Mouse (Mus musculus): ENCODE measurements around the gene Cdh23.

Gene Cdh23

DNA sequence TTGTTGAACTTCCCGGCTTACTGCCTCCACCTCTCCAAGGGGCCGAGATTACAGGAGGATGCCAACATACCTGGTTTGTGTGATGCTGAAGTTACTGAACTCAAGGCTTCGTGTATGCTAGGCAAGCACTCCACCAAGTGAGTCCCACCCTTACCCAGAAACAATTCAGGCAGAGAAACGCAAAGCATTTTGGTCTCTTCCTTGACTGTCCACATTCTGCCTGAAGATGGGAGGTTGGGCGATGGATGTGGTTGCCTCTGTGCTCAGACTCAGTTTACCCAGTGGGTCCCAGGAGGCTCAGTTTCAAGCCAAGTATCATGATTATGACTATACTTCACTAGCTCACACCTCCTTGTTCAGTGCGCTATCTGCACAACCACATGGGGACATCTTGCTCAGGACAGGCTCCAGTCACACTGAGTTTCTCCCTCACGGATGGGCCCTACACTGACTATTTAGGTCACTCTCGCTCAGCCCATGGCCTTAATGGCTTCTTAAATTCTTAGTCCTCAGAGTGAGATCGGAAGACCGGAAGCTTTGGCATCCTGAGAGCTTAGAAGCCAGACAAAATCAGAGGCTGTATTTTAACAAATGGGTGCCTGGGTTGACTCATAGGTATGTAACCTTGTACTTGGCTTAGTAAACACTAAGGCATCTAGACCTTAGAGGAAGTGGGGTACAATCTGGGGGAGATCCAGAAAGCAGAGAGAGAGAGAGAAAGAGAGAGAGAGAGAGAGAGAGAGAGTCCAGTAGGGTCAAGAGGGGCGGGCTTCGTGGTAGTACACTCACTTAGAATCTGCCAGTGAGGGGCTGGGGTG, 118.2 kb downstream of the Cdh23 start:
- DNase-seq (ENCODE audit: low read depth, low spot score) = no peak

DNA sequence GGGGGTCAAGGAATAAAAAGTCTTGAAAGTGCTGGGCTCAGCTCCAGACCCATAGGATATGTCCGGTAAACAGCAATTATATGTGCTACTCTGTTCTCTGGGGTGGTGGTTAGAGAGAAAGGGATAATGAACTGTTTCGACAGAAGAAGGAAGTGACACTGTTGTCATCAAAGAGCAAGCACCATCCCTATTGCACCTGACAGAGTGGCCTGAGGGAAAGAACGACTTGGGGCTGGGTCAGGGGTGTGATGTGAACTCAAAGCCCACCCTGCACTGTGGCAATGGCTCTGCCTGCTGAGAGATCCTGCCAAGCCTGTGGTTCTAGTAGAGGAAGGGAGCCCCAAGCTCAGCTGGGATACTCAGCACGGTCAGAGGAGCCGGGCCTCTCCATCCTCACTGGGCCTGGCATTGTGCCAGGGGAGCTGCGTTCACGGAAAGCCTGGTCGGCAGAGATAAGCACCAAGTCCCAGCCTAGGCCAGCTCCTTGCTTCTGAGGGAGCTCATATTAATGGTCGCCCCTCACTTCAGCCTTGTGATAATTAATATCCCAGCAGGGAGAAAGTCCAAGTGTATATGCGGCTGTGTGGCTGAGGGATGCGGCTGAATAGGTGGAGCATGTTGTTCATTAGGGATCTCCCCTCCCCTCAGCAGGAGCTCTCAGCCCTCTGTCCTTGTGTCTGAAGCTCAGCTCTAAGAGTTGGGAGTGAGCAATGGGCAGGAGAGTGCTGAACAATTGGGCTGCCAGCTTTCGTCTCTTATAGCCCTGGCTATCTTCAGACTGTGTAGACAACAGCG, 119.0 kb downstream of the Cdh23 start:
- no peak for DNase-seq (ENCODE audit: low read depth, low spot score)

DNA sequence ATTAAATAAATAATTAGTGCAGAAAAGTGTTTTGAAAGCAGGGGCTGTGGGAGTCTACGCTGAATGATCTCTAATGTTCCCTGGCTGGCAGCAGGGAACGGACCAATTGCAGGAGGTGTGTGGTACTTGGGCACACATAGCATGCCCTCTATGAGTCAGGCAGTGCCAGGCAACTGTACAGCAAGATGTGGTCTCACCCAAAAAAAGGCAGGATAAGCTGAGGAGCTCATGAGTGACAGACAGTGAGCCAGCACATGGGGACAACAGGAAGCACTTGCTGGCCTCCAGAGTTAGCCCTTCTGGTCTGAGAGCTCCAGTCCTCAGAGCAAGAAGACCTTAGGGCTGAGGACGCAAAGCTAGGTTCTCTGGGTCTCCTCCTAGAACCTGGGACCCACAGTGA, 121.4 kb downstream of the Cdh23 start:
- DNase-seq (ENCODE audit: low read depth, low spot score) = no peak

DNA sequence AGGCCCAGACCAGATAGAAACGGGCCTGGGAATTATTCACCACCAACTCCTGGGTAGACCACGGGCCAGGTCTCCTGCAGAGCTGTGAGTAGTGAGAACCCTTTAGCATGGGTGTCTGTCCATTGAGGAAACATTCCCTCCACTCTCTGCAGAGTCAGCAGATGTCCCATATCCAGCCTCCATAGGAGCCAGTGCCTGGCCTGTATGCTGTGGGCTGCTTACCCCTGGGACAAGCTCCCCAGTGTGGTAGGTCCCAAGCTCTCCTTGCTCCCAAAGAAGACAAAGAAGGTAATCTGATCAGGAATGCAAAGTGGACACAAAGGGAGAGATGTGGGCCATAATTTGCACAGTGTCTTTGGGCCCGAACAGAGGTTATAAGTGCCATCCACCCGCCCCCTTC, 124.8 kb downstream of the Cdh23 start:
- DNase-seq (ENCODE audit: low read depth, low spot score) = no peak

DNA sequence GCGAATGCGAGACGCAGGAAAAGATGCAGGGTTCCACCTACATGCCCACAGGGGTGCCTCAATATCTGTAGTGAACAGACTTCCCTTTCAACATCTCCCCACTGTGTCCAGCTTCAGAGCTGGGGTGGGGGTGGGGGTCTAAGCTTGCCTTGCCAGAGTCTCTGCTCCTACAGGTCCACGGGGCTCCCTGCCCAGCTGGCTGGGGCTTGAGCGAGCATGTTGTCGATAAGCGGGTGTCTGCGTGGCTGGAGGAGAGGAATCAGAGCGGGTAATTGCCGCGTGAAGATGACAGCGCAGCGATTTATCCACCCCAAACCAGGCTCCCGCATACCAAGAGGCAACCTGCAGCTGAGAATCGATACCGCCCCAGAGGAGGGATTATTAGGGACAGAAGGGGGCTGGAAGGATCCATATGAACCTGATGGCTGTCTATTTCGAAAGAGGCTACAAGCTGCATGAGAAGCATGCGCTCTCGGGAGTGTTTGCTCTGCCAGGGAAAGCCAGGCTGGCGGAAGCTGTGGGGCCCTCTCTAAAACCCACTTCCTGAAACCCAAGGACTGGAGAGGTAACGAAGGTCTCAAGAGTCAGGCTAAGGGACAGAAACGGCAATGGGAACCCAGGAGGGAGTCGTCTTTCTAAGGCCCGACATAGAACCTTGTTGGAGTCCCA, 129.8 kb downstream of the Cdh23 start:
- DNase-seq (ENCODE audit: low read depth, low spot score) = no peak

DNA sequence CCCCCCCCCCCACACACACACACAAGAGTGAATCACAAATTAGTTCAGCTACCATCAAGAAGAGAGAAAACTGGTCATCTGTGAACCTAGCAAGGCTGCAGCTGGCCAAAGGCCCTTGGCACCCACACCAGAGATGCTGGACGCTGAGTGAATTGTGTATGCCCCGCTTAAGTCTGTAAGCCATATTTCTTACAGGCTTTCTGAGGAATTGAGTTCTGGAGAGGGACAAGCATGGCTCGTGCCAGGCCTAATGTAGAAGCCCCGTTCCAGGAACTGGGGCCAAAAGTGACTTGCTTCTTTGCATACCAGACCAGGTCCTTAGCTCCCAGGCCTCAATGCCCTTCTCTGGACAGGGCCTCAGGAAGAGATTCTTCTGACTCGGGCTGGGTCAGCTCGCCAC, 132.2 kb downstream of the Cdh23 start:
- DNase-seq (ENCODE audit: low read depth, low spot score) = no peak

DNA sequence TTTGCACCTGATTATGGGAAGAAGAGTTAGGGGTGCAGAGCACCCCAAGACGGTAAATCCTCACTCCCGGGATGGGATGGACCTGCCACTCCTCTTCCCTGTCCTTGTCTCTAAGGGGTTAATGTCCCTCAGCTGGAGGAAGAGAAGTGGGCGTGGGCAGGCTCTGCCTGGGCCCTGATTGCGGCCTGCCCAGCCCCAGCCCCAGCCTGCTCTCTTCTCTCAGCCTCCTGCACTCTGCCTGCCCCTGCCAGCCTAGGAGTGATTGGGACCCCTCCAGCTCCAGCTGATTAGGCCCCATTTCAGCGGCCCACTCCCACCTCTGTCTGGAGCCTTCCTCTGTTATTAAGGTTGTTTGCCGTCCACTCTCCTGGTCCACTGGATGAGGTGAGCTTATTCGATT, 133.3 kb downstream of the Cdh23 start:
- no peak for DNase-seq (ENCODE audit: low read depth, low spot score)

DNA sequence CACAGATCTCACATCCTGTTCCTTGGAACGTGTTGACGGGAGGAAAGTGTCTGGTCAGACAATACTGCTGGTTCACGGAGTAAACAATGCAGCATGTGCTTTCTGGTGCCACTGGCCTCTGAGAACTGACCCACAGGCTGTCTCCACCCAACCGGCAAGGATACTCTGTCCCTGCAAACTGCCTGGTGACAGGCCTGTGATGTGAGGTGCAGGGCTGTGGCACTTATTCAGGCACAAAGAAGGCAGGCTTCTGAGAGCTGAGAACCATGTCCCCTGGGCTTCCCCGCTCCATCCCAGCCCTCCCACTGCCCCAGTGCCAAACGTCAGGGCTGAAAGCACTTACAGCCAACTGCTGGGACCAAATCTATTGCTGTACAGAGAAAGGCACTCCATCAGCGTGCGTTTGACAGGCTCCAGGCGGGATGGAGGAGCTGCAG, 137.8 kb downstream of the Cdh23 start:
- DNase-seq (ENCODE audit: low read depth, low spot score) = no peak

DNA sequence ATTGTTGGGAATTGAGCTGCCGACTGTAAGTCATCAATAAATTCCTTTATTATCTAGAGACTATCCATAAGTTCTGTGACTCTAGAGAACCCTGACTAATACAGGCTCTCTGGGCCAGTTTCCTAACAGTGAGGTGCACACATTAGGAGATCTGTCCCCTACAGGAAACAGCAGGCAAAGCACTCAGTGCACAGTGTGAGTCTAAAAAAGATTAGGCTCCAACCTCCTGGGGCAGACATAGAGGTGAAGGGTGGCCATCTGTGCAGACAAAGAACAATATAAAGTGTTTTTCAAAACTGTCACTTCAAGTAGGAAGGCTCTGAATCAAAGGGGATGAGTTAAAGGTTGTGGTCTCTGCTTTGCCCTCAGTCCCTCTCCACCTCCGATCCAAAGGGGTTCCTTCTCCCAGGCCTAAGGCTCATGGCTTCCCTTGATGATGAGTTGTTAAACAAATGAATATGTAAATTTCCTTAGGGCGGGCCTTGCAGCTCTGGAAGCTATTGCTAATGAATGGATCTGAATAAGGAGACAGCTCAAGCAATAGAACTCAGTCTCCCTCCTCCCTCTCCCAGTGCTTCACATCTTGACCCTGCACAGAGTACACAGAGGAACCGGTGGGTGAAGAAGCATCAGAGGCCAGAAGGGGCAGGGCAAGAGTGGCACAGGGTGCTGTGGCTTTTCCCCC, 143.2 kb downstream of the Cdh23 start:
- DNase-seq (ENCODE audit: low read depth, low spot score) = peak; percentile 79

DNA sequence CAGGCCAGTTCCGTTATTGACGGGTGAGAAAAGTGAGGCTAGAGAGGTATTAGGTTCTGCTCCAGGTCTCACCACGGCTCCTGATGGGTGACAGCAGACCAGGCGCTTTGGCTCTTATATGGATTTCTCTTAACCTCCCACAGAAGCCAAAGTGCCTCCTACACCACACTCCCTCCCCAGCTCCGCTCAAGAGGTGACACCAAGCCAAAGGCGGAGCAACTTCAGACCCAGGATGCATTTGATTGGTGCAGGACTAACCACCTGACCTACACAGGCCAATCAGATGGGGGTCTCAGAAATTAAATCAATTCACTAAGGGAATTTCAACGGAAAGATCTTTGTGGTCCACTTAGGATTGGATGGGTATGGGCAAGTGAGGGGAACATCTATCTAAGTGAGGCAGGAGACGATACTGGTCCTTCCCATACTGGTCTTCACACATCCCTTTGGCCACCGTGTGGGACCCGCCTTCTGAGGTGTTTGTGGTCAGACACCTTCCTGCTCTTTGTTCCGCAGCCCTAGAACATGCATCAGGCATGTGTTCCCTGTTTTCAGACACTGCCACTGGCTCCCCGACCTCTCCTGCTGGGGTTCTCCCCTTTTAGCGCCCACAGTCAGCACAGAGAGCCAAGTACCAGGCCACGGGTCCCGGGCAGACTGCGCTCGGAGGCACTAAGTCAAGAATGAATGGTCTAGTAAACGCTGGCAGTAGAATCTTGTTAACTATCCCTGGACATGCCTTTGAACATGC, 157.0 kb downstream of the Cdh23 start:
- DNase-seq (ENCODE audit: low read depth, low spot score) = peak; percentile 83

DNA sequence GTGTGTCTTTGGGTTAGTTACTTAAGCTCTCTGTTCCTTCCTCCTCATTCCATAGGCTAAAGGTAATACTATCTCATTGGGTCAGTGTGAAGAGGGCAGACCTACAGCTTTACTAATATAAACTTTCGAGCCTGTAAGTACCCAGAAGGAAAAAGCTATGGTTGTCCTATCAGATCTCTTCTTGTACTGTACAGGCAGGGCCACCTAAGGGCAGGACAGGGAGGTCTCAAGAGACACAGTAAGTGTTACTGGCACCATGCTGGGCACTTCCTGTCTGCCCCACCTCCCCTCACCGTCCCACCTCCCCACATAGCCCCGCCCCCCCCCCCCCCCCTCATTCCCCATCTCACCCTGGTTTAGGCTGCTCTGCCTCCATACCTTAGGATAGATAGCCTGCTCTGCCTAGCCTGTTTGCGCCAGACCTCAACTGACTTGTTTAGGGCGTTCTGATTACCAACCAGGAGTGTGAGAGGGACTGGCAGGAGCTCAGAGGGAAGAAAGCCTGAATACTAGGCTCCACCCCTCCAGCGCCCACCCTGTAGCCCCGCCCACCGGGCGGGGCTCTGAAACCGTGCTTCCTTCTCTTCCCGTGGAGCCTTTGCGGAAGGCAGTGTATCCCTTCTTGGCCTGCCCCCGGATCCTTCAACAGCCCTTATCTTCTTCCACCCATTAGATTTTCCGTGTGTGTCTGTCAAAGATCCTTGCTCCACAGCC, 160.0 kb downstream of the Cdh23 start:
- peak; percentile 91 for DNase-seq (ENCODE audit: low read depth, low spot score)

DNA sequence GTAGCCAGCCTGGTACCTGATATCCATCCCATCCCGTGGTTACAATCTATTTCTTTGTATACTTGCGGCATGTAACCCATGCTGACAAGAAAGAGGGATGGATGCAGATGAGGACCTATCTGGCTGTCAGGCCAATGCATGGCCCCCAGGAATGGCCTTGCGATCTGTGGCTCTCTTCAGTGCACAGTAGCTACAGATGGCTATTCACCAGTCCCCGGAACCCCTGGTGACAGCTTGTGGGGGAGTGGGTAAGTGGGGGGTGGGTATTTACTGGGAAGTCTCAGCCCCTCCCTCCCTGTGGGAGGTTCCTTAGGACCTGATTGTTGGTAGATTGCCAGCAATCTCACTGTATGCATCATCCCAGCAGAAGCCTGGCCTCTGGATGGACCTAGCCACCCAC, 163.8 kb downstream of the Cdh23 start:
- no peak for DNase-seq (ENCODE audit: low read depth, low spot score)

DNA sequence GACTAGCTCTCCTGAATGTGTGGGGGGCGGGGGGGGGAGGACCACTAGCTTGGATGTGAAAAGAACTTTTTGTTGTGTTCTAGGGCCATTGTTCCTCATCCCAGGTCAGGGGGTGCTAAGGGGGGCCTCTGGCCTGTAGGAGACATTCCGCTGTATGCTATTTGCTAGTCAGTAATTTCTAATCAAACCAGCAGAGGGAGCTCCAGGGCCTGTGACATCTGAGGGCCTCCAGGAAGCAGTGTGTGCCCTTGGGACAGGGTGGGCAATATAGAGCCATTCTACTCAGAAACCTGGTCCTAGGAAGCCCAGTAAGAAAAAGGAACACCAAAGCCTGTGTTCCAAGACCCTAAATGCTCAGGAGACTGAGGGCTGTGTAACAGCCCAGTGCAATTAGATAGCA, 164.9 kb downstream of the Cdh23 start:
- peak; percentile 69 for DNase-seq (ENCODE audit: low read depth, low spot score)

DNA sequence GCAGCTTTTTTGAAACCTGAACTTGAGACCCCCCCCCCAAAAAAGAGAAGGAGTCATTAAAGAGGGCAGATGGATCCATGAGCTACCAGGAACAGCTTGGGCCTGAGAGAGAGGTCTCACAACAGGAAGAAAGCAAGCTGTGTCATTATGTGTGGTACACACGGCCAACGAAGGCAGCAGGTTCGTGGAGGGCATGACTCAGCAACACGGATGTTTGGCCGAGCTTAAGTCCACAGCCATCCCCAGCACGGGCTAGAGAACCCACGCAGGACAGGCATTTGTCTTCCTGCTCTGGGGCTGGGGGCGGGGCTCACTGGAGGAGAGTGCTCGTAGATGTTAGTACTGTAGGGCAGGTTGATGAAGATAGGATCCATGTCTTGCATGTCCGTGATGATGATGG, 165.7 kb downstream of the Cdh23 start:
- DNase-seq (ENCODE audit: low read depth, low spot score) = no peak

DNA sequence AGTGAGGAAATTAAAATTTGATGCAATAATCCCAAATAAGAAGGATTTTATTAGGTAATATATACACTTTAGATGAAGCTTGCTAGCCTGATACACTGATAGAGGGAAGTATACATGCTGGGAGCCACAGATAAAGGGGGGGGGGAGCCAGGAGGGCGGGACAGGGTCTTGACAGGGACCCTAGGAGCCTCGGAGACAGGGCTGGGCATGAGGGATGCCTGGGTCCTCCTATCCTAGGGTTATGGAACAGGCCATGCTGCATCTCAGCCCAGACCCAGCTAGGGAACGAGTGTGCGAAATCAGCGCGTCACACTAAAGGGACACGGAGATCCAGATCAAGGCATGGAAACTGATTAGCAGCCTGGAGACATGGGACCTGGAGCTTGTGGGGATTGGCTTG, 168.3 kb downstream of the Cdh23 start:
- no peak for DNase-seq (ENCODE audit: low read depth, low spot score)

DNA sequence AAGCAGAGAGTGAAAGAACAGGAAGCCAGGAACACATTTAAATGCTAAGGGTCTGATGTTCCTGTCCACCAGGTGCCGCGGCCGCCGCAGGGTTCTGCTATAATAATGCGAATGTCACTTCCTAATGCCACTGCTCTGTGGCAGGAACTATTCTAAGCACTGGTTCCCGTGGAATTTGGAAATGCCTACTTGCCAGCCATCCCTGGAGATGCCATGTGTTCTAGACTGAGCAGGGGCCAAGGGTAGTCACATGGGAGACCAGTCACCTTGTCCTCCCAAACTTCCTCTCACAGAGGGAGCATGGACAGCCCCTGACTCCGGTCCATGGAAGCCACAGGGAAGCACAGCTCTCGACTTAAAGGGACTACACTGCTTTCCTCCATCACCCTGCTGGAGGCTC, 171.2 kb downstream of the Cdh23 start:
- DNase-seq (ENCODE audit: low read depth, low spot score) = no peak

DNA sequence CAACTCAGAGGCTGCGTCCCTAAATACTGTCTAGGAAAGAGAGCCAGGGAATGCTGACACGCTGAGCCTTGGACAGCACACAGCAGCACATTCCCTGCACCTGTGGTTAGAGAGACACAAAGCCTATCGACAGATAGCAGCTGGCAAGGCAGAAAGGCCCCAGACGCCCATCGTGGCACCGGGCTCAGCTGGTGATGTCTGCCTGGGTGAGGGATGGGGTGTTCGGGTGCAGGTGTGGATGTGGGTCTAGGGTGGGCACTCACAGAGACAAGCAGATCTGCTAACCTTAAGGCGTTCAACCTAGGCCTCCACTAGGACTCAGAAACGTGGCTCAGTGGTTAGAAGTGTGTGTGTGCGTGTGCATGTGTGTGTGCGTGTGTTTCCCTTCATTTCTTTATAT, 180.0 kb downstream of the Cdh23 start:
- DNase-seq (ENCODE audit: low read depth, low spot score) = no peak

DNA sequence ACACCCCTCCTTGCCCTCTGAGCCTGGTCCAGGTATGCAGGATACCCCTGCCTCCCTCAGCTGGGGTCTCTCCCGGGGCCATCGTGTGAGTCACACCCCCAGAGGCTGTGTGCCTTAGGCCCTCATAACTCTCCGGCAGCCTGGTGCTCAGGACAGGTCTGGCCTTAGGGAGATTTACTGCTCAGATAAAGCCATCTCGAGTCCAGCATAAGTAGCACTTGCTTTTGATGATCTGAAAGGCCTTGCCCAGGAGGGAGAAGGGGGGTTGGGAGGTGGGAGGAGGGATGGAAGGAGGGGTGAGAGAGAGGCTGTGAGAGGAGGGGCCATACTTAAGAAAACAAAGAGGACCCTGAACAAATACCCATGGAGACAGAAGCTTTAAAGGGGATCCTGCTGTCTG, 197.8 kb downstream of the Cdh23 start:
- no peak for DNase-seq (ENCODE audit: low read depth, low spot score)

DNA sequence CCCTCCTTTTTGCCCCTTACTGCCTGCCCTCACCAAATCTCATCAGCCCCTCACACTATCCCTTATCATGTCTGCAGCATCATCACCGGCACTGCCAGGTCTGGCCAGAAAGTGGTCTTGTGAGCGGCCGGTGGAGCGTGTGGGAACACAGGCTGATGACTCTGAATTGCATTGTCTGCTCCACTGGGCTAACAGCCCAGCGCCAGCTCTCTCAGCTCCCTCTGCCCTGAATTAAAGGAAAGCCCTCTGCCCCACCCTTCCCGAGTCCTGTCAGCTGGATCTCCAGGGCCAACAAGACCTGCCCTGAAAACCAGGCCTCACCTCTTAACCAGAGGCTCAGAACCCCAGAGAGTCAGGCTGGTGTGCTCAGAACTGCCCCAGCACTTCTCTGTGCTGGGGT, 201.2 kb downstream of the Cdh23 start:
- DNase-seq (ENCODE audit: low read depth, low spot score) = no peak

DNA sequence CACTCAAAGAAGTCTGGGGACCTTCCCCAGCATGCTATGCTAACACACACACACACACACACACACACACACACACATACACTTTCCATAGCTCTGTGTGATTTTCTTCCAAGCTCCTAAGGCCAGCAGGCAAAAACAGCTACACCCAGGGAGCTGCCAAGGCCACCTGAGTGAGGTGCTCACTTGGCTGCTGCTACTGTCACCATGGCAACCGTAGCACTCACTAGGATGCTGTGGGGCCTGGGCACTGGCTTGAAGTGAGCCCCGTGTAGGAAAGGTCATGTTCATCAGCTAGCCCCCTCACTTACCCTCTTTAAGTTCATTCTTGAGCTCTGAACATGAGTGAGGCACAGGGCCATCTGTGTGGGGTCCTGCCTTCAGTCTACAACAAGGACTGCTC, 204.8 kb downstream of the Cdh23 start:
- DNase-seq (ENCODE audit: low read depth, low spot score) = peak; percentile 18

DNA sequence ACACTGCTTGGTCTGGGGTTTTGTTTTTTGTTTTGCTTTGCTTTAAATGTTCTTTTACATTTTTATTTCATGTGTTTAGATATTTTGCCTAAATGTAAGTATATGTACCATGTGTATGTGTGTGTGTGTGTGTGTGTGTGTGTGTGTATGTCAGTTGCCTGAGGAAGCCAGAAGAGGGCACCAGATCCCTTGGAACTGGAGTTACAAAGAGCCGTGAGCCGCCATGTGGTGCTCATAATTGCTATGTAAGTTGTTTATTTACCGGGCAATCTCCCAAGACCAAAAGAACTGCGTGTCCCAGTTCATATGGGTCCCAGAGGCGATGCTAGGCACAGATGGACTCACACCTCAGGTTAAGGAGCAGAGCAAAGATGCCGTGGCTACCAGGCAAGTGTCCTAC, 214.9 kb downstream of the Cdh23 start:
- DNase-seq (ENCODE audit: low read depth, low spot score) = peak; percentile 67
